Mouse (Mus musculus) hematopoietic stem cell, adult 5-6 weeks (primary cell): ENCODE results near the gene Dnm2. TPM values are rescaled to one million over a fixed set of nuclear protein-coding genes. Genes with fewer than 3 reads are reported as not detected.
"Not testable (repeated sequence)": the region's sequence is repeated elsewhere in the genome, so short reads cannot be mapped to it uniquely, and the experiment has no call there.

Source experiments
- ATAC-seq, 2 experiments: fragments of 125-278 bp in 1 of 2; replicated peaks in 1 of 2; 2 replicates each; pipeline ENCODE4 v1.8.0; 2016 to 2017; ENCODE audit warnings: inconsistent platforms in 2 of 2, mild to moderate bottlenecking in 2 of 2, moderate number of reproducible peaks in 2 of 2, low read depth in 1 of 2, moderate TSS enrichment in 1 of 2; ENCODE audit not compliant: low FRiP score in 2 of 2, poor library complexity in 2 of 2, severe bottlenecking in 2 of 2, insufficient read depth in 1 of 2, low TSS enrichment in 1 of 2
- total RNA-seq: library from RNA; stranded (forward); fragments of 172-1452, 232-1000 nt; gene quantifications from 2 replicates; pipeline ENCODE4 v1.2.3, GENCODE M21; 2017

Dnm2 gene
- total RNA-seq, 1 experiment from 2014 or later, result 80.9 TPM

DNA sequence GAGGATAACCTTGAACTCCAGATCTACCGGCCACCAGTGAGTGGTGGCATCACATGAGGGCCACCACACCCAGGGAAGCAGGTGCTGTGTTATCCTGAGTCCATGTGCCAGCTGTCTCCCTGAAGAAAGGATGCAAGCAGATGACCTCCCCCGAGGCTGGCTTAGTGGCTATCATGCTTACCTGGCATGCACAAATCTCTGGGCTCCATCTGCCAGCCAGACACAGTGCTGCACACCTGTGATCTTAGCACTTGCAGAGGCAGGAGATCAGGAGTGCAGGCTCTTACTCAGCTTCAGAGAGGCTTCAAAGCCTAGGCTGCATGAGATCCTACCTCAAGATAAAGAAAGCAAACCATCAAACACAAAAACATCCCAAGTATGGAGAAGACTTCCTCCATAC lies 25.0 kb downstream of the Dnm2 start:
- no peak for ATAC-seq

DNA sequence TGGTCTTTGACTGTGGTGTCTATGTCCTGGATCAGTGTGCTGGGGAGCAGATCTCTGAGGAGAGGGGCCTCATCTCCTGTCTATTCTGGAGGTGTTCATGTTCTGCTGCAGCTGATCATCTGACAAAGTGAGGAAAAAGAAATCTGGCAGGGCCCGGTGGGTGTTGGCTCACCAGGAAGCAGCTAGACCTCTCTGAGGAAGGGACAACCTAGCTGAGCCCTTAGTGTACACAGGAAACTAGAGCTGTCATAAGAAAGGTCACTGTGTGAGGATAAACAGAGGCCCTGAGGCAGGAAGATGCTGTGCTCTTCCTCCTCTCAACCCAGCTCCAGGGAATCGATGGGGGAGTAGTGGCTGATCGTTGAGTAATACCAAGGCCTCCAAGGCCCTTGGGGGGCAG lies 25.6 kb downstream of the Dnm2 start:
- ATAC-seq, result no peak

DNA sequence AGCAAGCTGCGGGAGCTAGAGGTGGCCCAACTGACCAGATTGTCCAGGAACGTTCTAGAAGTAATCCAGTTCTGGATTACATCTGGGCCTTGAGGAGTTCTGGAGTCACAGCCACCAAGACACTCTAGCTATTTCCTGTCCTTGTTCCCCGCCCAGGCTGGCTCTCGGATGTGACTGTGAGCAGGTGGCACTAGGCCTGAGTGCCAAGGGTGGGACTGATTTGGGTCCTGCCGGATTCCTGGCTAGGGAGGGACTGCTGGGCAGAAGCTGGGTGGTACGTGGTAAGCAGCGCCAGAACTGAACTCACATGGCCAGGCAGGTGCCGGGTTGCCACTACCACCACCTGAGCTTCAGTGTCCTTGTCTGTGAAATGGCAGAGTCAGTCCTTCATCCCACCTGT lies 26.7 kb downstream of the Dnm2 start:
- no peak for ATAC-seq

DNA sequence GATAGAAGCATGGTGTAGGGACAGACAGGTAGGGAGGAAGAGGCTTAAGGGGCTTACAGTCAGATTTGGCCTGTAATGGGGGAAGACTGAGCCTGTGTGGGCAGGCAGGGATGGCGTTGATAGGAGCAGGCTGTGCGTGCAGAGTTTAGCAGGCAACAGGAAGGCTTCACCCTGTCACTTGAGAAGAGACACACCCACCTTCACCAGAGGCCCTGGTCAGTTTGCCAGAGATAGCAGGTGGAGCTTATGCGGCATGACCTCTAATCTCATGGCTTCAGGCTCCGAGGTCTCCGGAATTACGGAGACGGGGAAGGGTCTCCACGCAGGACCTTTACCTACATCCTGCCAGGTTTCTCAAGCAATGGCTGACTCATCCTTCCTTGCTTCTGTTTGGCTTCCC lies 27.2 kb downstream of the Dnm2 start:
- ATAC-seq, result no peak

DNA sequence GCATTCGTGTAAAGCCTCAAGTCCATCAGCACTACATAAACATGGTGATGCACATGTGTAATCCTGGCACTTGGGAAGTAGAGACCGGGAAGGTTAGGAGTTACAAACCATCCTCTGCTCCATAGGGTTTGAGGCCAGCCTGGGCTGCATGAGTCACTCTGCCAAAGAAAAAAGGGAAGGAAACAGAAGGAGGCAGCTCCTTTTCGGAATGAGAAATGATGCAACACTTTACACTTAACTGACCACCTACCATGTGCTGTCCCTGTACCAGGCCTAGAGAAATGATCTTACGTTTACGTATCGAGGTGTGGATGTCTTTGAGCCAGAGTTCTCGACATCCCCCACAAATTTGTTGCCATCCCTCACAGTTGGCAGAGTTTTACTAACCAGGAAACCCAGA lies 28.3 kb downstream of the Dnm2 start:
- peak; percentile 39 to 72 for ATAC-seq

DNA sequence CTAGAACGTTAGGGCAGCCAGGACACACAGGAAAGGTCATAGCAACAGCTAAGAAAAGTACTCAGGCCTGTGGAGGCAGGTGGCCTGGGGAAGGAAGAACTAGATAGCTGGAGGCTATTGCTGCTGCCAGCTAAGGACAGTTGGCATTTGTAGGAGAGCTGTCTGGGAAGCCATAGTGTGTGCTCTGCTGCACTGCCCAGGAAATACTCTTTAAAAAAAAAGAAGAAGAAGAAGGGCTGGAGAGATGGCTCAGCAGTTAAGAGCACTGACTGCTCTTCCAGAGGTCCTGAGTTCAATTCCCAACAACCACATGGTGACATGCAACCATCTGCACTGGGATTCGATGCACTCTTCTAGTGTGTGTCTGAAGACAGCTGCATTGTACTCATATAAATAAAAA lies 28.8 kb downstream of the Dnm2 start:
- ATAC-seq, result no peak; a peak in 1 of 4 replicates

DNA sequence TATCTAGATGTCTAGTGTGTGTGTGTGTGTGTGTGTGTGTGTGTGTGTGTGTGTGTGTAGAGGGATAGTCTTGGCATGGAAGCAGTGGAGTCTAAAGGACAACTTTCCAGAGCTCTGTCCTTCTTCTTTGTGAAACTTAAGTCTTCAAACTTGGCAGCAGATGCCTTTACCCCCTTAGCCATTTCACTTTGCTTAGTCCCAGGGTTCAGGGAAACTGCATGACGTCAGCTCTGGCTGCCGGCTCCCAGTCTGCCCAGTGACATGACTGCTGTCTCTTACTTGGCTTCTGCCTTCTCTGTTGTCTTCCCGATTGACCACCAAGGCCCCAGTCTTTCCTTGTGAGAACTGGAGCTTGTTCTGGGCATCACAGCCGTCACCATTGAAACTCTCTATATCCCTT lies 29.8 kb downstream of the Dnm2 start:
- no peak for ATAC-seq

DNA sequence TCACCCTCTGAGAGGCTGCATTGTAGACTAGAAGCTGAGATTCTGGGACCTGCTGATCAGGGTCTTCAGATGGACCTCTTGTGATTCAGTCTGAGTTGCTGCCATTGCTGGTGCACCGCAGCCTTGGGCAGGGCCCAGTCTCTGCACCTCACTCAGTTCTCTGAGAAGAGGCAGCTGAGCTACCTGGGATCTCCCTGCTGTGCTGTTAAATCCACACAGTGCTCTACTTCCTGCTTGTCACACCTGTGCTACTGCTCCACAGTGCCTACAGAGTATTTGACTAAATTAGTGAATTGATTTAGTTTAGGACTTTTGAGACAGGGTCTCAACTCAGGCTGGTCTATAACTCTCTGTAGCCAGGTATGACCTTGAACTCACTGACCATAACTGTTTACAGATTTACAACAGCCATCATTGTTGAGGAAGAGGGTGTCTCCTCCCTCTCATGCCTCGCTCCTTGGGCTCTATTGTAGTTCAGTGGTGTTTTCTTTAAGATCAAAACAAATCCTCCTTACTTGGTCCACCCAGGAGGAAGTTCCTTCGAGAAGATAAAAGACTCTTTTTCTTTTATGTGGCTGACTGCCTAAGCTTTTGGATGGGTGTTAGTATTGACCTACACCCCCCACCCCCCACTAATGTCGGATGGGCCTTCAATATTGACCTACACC lies 30.5 kb downstream of the Dnm2 start:
- no peak for ATAC-seq

DNA sequence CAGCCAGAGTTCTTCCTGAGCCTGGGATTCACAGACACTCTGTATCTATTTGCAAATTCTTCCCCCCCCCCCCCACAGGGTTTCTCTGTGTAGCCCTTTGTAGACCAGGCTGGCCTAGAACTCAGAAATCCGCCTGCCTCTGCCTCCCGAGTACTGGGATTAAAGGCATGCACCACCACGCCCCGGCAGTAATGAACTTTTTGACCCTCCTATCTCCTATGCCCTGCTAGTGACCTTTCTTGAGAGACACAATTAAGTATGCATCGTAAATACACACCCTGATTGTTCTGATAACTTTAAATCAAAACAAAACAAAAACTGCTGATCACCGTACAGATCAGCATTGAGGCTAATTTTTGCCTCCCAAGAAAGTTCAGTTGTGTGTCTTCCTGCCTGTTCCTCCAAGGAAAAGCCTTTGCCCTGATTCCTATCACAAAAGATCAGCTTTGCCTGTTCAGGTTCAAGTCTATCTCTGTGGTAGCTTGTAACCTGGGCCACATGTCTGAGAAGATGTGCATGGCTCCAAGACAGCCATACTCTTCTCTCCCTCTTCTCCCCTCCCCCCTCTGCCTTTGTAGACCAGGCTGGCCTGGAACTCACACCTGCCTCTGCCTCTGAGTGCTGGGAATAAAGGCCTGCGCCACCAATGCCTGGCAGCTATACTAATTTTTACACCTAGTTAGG lies 31.7 kb downstream of the Dnm2 start:
- ATAC-seq, result no peak

DNA sequence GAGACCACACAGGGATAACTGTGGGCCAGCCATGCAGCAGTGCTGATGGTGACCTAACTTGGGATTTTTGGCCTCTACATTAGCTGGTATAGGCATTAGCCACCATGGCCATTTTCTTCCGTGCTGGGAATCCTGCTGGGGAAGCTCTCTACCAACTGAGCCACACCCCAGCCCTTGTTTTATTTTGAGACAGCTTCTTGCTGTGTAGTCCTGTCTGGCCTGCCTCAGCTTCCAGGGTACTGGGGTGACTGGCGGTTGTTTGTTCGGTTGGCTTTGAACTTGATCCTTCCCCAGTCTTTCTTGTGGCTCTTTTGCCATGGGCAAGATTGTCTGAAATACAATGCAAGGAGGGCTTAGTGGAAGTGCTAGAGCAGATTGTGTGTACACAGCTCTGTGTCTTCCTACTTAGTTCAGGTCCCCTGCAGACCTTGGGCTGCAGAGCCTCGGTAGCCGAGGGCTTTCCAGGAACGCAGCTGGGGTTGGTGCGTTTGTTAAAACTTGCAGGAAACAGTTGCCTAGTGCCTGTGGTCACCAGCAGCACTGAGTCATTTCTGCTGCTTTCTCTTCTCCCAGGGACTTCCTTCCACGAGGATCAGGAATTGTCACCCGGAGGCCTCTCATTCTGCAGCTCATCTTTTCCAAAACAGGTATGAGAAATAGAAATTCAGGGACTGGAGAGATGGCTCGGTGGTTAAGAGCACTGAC lies 32.4 kb downstream of the Dnm2 start:
- peak; percentile 33 to 44; a peak in 2 of 4 replicates for ATAC-seq

DNA sequence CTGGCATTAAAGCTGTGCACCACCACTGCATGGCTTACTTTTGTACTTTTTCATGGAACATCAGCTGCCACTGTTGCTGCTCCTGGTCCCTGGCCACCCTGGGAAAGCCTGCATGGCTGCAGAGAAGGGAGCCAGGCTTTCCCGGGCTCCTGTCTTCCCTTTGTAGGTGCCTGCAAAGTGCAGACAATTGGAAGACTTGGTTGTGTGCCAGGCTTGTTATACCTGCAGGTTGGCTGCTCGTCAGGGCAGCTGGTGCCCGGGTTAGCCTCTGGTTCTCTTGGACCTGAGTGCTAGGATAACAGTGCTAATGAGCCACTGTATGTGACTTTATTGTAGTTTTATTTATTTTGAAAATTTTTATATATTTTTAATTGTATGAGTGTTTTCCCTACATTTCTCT lies 34.1 kb downstream of the Dnm2 start:
- ATAC-seq, result no peak

DNA sequence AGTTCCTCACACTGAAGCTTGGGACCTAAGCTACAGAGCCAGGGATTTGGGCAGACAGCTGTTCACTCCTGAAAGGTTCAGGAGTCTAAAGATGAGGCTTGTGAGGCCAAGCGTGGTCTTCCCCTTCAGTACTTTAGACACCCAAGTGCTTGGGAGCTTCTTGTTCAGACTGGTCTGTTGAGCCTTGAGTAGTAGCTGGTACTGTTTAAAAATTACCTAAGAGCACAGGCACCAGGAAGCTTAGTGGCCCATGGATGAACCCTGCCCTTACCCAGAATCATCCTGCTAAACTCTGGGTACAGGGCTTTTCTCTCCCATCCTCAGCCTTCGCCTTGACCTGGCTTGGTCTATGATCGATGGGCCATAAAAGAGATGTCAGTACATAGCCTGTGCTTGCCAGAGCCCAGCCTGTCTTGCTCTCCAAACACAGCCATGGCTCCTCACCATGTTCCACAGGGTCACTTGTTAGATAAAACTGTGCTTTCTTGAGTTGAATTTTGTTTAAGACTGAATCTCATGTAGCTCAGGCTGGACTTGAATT lies 35.8 kb downstream of the Dnm2 start:
- no peak for ATAC-seq

DNA sequence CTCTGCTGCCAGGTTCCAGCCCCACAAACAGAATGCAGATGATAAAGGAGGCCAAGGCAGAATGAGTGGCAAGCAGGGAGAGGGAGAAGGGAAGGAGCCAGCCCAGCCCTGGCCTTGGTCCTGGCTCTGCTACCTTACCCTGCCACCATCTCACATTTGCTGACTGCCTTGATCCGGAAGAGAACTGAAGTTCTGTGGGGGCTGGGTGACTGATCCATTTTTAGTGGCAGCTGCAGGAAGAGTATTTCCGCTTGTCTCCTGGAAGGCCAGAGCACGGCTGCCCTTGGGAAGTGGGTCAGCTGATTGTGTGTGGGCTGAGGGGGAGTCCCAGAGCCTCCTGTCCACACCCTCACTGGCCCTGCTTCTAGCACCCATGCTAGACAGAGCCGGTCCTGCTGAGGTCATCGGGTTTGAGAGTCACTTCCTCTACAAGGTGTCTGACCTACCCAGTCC lies 38.5 kb downstream of the Dnm2 start:
- peak; percentile 30 to 49; a peak in 3 of 4 replicates for ATAC-seq

DNA sequence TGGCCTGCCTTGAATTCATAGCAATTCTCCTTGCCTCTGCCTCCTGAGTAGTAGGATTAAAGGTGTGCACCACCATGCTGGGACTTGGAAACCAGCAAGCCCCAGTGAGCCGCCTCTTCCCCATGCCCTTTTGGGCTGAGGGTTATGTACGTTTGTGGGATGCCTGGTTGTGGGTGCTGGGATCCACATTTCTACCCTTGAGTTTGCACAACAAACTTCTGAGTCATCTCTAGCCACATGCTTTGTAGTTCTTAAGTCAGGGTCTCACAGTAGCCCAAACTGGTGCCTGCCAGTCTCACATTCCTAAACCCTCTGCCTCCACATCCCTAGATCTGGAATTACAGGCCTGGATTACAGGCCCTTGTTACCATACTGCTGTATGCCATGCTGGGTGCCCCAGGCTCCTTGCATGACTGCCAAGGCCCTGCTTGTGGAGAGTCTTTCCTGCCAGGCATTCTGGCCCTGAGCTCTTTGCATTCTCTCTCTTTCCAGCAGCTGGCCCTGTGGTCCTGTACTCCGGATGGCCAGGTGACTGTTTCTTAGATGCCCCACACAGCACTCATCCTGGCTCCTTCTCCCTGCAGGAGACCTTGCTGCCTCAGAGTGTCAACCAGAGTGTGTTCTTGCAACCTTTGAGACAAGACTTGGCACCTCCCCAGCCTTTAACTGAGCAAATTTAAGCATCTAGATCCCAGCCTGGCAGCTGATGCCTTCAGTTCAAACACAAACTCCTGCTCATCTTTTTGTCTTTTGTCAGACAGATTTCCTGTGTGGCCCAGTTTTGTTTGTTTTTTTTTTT lies 39.3 kb downstream of the Dnm2 start:
- ATAC-seq, result no peak

DNA sequence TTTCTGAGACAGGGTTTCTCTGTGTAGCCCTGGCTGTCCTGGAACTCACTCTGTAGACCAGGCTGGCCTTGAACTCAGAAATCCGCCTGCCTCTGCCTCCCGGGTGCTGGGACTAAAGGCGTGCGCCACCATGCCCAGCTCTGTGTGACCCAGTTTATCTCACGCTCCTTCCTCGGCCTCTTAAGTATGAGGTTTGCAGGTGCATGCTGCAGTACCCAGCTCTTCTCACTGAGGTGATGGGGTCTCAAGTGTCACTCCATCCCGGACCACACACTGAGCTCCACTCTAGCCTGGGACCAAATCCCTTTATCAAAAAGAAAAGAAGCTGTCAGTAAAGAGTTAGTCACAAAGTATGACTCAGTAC lies 39.8 kb downstream of the Dnm2 start:
- ATAC-seq, result not testable (repeated sequence)

DNA sequence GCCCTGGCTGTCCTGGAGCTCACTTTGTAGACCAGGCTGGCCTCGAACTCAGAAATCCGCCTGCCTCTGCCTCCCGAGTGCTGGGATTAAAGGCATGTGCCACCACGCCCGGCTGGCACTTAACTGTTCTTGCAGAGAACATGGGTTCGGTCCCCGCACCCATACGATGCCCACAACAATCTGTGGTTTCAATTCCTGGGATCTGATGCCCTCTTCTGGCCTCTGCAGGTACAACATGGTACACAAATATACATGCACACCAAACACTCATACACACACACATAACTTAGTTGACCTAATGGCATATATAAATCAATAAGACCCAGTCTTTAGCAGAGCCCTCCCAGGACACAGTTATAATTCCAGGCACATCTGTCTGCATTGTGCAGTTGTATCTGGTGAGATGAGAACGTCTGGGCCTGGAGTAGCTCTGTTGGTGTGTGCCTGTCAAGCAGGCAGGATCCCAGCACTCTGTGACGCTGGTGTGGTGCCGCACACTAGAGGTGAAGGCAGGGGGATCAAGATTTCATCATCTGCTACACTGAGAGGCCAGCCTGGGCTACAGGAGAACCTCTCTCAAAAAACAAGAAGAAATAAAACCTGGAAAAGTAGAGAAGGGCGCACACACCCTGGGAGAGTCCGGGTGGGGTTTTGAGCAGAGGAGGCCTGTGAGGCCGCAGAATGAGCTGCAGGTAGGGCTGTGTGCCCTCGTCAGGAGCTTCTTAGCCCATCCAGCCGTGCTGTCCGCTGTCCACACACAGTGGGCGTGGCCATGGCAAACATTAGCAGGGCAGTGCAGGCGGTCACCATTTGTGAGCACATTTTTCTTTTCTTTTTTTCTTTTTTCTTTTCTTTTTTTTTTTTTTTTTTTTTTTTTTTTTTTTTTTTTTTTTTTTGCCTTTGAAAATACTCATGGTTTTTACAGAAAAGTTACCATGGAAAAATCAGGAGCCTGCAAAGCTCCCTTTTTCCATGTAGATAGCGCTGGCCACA lies 44.6 kb downstream of the Dnm2 start:
- ATAC-seq, result peak in 1 of 2 experiments; percentile 73; a peak in 1 of 4 replicates
